Mouse (Mus musculus) layer of hippocampus, postnatal 36 days (tissue): ENCODE measurements around the gene E430018J23Rik. TPM values are rescaled to one million over a fixed set of nuclear protein-coding genes. Genes with fewer than 3 reads are reported as not detected.
"Not testable (repeated sequence)": the region's sequence is repeated elsewhere in the genome, so short reads cannot be mapped to it uniquely, and the experiment has no call there.

Experiments used
- DNase-seq, 2 experiments: peaks; one replicate each; pipeline ENCODE4 v3.0.0; 2022
- total RNA-seq, 2 experiments: library from RNA; stranded (reverse); gene quantifications; 2 replicates each; pipeline ENCODE4 v1.2.3; 2021

The E430018J23Rik gene
- total RNA-seq, 2 experiments from 2014 or later = 6.8 to 7.0 TPM

DNA sequence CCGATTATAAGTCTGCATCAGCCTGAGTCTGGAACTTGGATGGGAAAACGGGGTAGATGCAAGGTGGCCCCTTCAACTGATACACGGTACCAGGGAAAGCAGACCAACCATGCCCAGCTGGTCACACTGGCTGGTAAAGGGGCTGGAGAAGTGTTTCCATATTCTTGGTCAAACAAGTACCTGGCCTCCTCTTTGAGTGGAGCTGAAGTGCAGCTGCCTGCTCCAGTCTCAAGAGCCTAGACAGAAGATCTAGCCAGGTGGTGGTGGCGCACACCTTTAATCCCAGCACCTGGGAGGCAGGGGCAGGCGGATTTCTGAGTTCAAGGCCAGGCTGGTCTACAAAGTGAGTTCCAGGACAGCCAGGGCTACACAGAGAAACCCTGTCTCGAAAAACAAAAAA is 51.6 kb downstream of the E430018J23Rik start:
- DNase-seq = not testable (repeated sequence)

- no peak for DNase-seq
Observed at GRCm38 (mm10) chr7:127341356-127341755, 52.1 kb downstream of the E430018J23Rik start.

Other genes with a start within 250 kb of the E430018J23Rik start
- gene Cd2bp2, start 197.6 kb downstream of the E430018J23Rik start, total RNA-seq = 10 to 100 TPM; 93.9 to 95.1 TPM
- 100 to 1,000 TPM; 107 to 108 TPM for gene Tbc1d10b, start 185.2 kb downstream of the E430018J23Rik start, total RNA-seq
- gene Mylpf, start 184.7 kb downstream of the E430018J23Rik start, total RNA-seq = 1 to 10 TPM in 1 of 2 experiments, not detected in 1; 1.1 TPM
- gene Zfp553, start 160.6 kb downstream of the E430018J23Rik start, total RNA-seq = 10 to 100 TPM; 21.0 TPM
- gene Sept1, start 160.5 kb downstream of the E430018J23Rik start, total RNA-seq = 1 to 10 TPM; 5.2 to 5.4 TPM
- 10 to 100 TPM; 69.3 to 74.9 TPM for gene Zfp771, start 149.4 kb downstream of the E430018J23Rik start, total RNA-seq
- 10 to 100 TPM; 21.0 to 21.9 TPM for gene Dctpp1, start 132.9 kb downstream of the E430018J23Rik start, total RNA-seq
- gene Sephs2, start 119.6 kb downstream of the E430018J23Rik start, total RNA-seq = 10 to 100 TPM; 36.1 to 37.2 TPM
- gene Itgal, start 97.4 kb downstream of the E430018J23Rik start, total RNA-seq = under 1 TPM; 0.10 to 0.35 TPM
- gene Zfp768, start 48.0 kb downstream of the E430018J23Rik start, total RNA-seq = 10 to 100 TPM; 10.2 to 11.4 TPM
- 1 to 10 TPM; 6.4 to 7.4 TPM for gene Zfp747, start 17.6 kb downstream of the E430018J23Rik start, total RNA-seq
- gene 9130019O22Rik, start 6.5 kb downstream of the E430018J23Rik start, total RNA-seq = 1 to 10 TPM; 2.7 to 3.2 TPM
- gene Zfp764, start 13.2 kb upstream of the E430018J23Rik start, total RNA-seq = 1 to 10 TPM; 3.7 to 4.8 TPM
- gene Zfp688, start 28.4 kb upstream of the E430018J23Rik start, total RNA-seq = 10 to 100 TPM; 12.5 to 17.4 TPM
- gene Zfp689, start 55.5 kb upstream of the E430018J23Rik start, total RNA-seq = 1 to 10 TPM; 6.9 to 7.1 TPM
- gene Prr14, start 66.0 kb upstream of the E430018J23Rik start, total RNA-seq = 10 to 100 TPM; 27.6 to 30.5 TPM
- gene Fbrs, start 85.6 kb upstream of the E430018J23Rik start, total RNA-seq = 10 to 100 TPM; 61.5 to 65.4 TPM
- gene Srcap, start 118.4 kb upstream of the E430018J23Rik start, total RNA-seq = 100 to 1,000 TPM; 102 to 114 TPM
- gene Gm42715, start 126.0 kb upstream of the E430018J23Rik start, total RNA-seq = 10 to 100 TPM in 1 of 2 experiments, 1 to 10 TPM in 1; 9.8 to 12.2 TPM
- gene Tmem265, start 167.8 kb upstream of the E430018J23Rik start, total RNA-seq = 1 to 10 TPM in 1 of 2 experiments, under 1 TPM in 1; 0.38 to 1.2 TPM
- gene Phkg2, start 179.7 kb upstream of the E430018J23Rik start, total RNA-seq = 10 to 100 TPM; 86.3 to 95.5 TPM
- gene Ccdc189, start 195.0 kb upstream of the E430018J23Rik start, total RNA-seq = 1 to 10 TPM; 8.4 to 8.6 TPM
- 10 to 100 TPM; 64.2 to 66.7 TPM for gene Rnf40, start 195.1 kb upstream of the E430018J23Rik start, total RNA-seq
- gene Zfp629, start 222.2 kb upstream of the E430018J23Rik start, total RNA-seq = 10 to 100 TPM; 23.9 to 24.2 TPM